8 mouse cellular contexts compared by ENCODE assay signal in genomic region chr7:73606677-73607449, GRCm38 (mm10).
DNase-seq lines count a peak whose midpoint lies in the region; ATAC-seq and TF ChIP-seq lines count a peak whose summit lies in the region.

No protein-coding gene starts in this region.

- no peaks in the 10 kb centered on the region for H3K9me3 ChIP-seq in hindbrain, postnatal 0 days (ENCODE audit: low read length)

- 2% methylated on average over 30 of the region's 30 CpGs for WGBS in hindbrain, postnatal 0 days

- H3K4me3 ChIP-seq in gastrocnemius, adult 2 months, result peak overlapping the region; percentile 66
- peak overlapping the region; percentile 33 for H3K4me3 ChIP-seq in hindbrain, postnatal 0 days (ENCODE audit: low read length)

- H3K9ac ChIP-seq in hindbrain, postnatal 0 days (replicated peaks; ENCODE audit: low read length), result peak overlapping the region; percentile 58; the same call in 1 of the 2 replicates

- no peaks in the 10 kb centered on the region for H3K36me3 ChIP-seq in hindbrain, postnatal 0 days (ENCODE audit: insufficient read depth, low read length)

- no peaks in the 10 kb centered on the region for H3K27me3 ChIP-seq in hindbrain, postnatal 0 days (ENCODE audit: insufficient read depth, low read length)

- TF ChIP-seq CTCF in gastrocnemius, adult 2 months (IDR thresholded peaks at IDR 0.05), result no peak
- no peak for TF ChIP-seq CTCF in hindbrain, postnatal 0 days (IDR thresholded peaks at IDR 0.05; ENCODE audit: low read depth)

- H3K4me2 ChIP-seq in hindbrain, postnatal 0 days (ENCODE audit: low read depth, low read length), result peak overlapping the region; percentile 74

- ATAC-seq in common myeloid progenitor, adult 5-6 weeks (replicated peaks; ENCODE audit: low read depth, poor library complexity, severe bottlenecking), result peak; percentile 96
- peak; percentile 93 for ATAC-seq in hindbrain, postnatal 0 days
- peak; percentile 94 for ATAC-seq in megakaryocyte progenitor cell, adult 5-6 weeks (replicated peaks; ENCODE audit: poor library complexity)

- H3K27ac ChIP-seq in gastrocnemius, adult 2 months, result peak overlapping the region; percentile 95
- peak overlapping the region; percentile 82 for H3K27ac ChIP-seq in hindbrain, postnatal 0 days

- DNase-seq in adipocyte (ENCODE audit: low spot score), result peak; percentile 89
- DNase-seq in gastrocnemius, adult 2 months, result peak; percentile 96
- peak; percentile 98 for DNase-seq in hindbrain, postnatal 0 days (ENCODE audit: low spot score)
- DNase-seq in left cerebral cortex, postnatal 10 days (ENCODE audit: extremely low spot score in 1 of 2, low spot score in 2 of 2), result peak; percentile 92 to 97
- peak; percentile 96 to 97 for DNase-seq in right cerebral cortex, postnatal 10 days (ENCODE audit: low spot score in 2 of 2)
- peak; percentile 95 for DNase-seq in urinary bladder, postnatal 14 days (ENCODE audit: low spot score)

- H3K4me1 ChIP-seq in hindbrain, postnatal 0 days (ENCODE audit: insufficient read depth, low read length), result no peaks in the 10 kb centered on the region

- intact Hi-C loops in gastrocnemius, adult 2 months (cut with DNase I), result loop anchor here (2.0 kb wide), 1 partner anchor 48 kb away; no protein-coding TSS in a partner anchor
- intact Hi-C loops in left cerebral cortex, postnatal 10 days (cut with DNase I), result no loop called here

Comparison
In these comparisons a context has a peak if more than half of its experiments do, and no peak if none do; other contexts are left out.
1. Peak in every context shown above with its lines: DNase-seq, ATAC-seq, H3K4me3 ChIP-seq and H3K27ac ChIP-seq.